Mouse (Mus musculus): ENCODE measurements around the gene Telo2. TPM values are rescaled to one million over a fixed set of nuclear protein-coding genes. Genes with fewer than 3 reads are reported as not detected.

The Telo2 gene
- polyA plus RNA-seq, 1 experiment from 2014 or later: 25.1 TPM

DNA sequence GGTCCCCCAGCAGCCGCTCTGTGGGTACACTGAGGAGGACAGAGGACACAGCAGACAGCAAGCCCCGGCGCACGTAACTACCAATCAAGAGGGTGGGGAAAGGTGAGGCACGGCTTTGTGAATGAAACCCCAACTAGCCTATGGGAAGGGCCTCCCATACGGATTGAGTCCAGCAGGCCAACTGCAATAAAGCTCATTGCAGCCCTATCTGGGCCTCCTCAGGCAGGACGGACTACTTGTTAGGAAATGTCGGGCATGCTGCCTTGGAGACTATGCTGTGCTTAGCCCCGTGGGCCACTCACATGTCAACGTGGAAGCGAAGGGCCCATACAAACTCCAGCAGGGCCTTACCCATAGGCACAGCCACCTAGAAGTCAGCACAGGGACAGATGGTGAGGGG lies 14.4 kb downstream of the Telo2 start:
- H3K9ac ChIP-seq: no peak overlapping the region
- ATAC-seq (ENCODE audit: extremely low read depth, insufficient number of reproducible peaks, low FRiP score, low TSS enrichment): no peak
- H3K27ac ChIP-seq (replicated peaks): no peak overlapping the region
- peaks cover 90% of the 10 kb centered on the region for H3K36me3 ChIP-seq
- no peak overlapping the region for H3K4me3 ChIP-seq
- H3K4me2 ChIP-seq: no peak overlapping the region
- 88% methylated on average over 11 of the region's 11 CpGs for WGBS
- no peaks in the 10 kb centered on the region for H3K4me1 ChIP-seq
- H3K27me3 ChIP-seq (replicated peaks): no peaks in the 10 kb centered on the region
- no peaks in the 10 kb centered on the region for H3K9me3 ChIP-seq

DNA sequence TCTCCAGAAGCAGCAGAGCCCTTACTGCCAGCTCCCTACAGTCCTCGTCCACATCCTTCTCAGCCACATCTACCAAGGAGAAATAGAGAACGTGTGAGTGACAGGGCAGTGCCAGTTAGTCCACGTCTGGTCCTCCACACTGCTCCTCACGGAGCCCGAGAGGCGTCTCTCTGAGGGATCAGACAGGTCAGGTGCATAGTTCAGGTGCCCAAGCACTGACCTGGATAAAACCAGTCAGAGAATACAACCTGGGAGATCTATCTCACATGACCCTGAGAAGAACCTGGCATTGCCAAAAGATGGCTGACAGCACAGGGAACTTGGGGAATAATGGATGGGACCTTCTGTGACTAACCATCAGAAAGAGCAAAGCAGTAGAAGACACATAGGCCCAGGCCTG lies 15.7 kb downstream of the Telo2 start:
- WGBS: 83% methylated on average over 6 of the region's 6 CpGs

DNA sequence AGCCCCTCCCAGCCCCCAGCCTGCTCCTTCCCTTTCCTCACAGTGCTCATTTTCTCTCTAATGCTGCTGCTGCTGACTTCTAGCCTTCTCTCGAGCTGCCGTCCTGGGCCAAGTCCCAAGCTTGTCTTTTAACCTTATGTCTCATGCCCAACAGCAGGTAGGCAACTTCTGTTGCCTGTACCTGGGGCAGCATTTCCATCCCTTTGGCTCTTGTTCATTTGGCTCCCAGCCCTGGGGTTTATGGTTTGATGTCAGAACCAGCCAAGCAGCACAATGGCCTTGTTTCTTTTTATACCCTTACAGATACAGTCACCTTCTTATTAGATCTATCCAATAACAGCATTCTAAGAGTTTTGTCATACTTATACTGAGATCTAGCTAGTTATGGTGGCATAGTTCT lies 19.5 kb downstream of the Telo2 start:
- no peak overlapping the region for H3K4me2 ChIP-seq
- no peak for ATAC-seq (ENCODE audit: extremely low read depth, insufficient number of reproducible peaks, low FRiP score, low TSS enrichment)
- WGBS: 84% methylated on average over 2 of the region's 2 CpGs
- no peak overlapping the region for H3K9ac ChIP-seq
- H3K9me3 ChIP-seq: no peaks in the 10 kb centered on the region
- H3K4me1 ChIP-seq: no peaks in the 10 kb centered on the region
- H3K36me3 ChIP-seq: peaks cover 76% of the 10 kb centered on the region
- no peaks in the 10 kb centered on the region for H3K27me3 ChIP-seq (replicated peaks)
- H3K27ac ChIP-seq (replicated peaks): no peak overlapping the region
- no peak overlapping the region for H3K4me3 ChIP-seq

More for the DNA sequence above, 15.7 kb downstream of the Telo2 start:
- Histone ChIP-seq H3K4me1 (no peaks in the 10 kb centered on the region), H3K9ac (no peak overlapping the region), H3K27me3 (replicated peaks) (no peaks in the 10 kb centered on the region), H3K36me3 (peaks cover 82% of the 10 kb centered on the region), H3K27ac (replicated peaks) (no peak overlapping the region), H3K4me3 (no peak overlapping the region), H3K4me2 (no peak overlapping the region), H3K9me3 (no peaks in the 10 kb centered on the region)
- no peak for ATAC-seq (ENCODE audit: extremely low read depth, insufficient number of reproducible peaks, low FRiP score, low TSS enrichment)

DNA sequence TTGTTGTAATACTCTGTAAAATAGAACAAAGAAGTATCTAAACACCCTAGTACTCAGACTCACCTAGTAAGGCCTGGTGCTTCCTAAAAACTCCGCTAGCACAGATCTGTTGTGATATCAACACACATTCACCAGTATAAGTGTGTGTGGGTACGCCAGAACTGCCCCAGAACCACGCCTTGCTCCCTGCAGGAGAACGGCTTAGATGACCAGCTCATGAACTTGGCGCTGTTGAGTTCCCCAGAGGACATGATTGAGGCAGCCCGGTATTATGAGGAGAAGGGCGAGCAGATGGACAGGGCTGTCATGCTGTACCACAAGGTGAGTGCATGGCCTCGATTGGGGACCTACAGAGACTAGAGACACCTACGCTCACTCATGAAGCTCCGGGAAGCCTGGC lies 25.3 kb downstream of the Telo2 start:
- Histone ChIP-seq H3K27me3 (replicated peaks) (no peaks in the 10 kb centered on the region), H3K27ac (replicated peaks) (no peak overlapping the region), H3K36me3 (peaks cover 57% of the 10 kb centered on the region), H3K9ac (no peak overlapping the region), H3K4me3 (no peak overlapping the region), H3K4me2 (peak overlapping the region; percentile 40), H3K4me1 (peaks cover 14% of the 10 kb centered on the region), H3K9me3 (no peaks in the 10 kb centered on the region)
- no peak for ATAC-seq (ENCODE audit: extremely low read depth, insufficient number of reproducible peaks, low FRiP score, low TSS enrichment)
- 82% methylated on average over 10 of the region's 10 CpGs for WGBS

DNA sequence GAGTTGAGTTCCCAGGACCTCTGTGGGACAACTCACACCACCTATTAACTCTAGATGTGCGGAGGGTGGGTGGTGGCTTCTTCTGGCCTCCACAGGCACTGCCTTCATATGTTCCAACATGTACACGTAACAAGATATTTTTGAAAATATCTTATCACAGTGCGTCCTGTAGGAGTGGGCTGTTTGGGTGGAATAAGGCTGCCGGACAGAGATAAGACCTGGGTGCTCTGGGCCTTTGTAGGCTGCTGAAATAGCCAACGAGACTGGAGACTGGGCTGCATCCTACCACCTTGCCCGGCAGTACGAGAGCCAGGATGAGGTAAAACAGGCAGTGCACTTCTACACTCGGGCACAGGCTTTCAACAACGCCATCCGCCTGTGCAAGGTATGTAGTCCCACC lies 26.6 kb downstream of the Telo2 start:
- ATAC-seq (ENCODE audit: extremely low read depth, insufficient number of reproducible peaks, low FRiP score, low TSS enrichment): peak; percentile 48; the same call in 1 of the 2 replicates
- Histone ChIP-seq H3K4me3 (peak overlapping the region; percentile 26; the same call in 1 of the 2 replicates), H3K27me3 (replicated peaks) (no peaks in the 10 kb centered on the region), H3K9me3 (no peaks in the 10 kb centered on the region), H3K27ac (replicated peaks) (peak overlapping the region; percentile 56; the same call in 1 of the 2 replicates), H3K4me1 (peaks cover 27% of the 10 kb centered on the region), H3K36me3 (peaks cover 45% of the 10 kb centered on the region), H3K4me2 (peak overlapping the region; percentile 40), H3K9ac (peak overlapping the region; percentile 33; the same call in 1 of the 2 replicates)
- 51% methylated on average over 10 of the region's 10 CpGs for WGBS

DNA sequence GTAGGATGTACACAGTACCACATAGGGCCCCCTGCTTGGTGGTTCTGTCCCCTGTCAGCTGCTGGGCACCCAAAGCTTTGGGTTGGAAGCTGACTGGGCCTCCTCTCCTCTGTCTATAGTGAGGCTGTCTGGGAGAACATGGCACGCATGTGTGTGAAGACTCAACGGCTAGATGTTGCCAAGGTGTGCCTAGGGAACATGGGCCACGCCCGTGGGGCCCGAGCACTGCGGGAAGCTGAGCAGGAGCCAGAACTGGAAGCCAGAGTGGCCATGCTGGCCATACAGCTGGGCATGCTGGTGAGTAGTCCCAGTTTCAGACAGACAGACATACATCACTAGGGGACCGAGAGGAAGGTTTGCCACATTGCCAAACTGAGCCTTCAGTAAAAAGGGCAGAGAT lies 29.0 kb downstream of the Telo2 start:
- H3K27me3 ChIP-seq (replicated peaks): no peaks in the 10 kb centered on the region
- peaks cover 23% of the 10 kb centered on the region for H3K36me3 ChIP-seq
- H3K4me3 ChIP-seq: no peak overlapping the region
- H3K4me1 ChIP-seq: peaks cover 50% of the 10 kb centered on the region
- H3K4me2 ChIP-seq: no peak overlapping the region
- H3K9me3 ChIP-seq: no peaks in the 10 kb centered on the region
- H3K27ac ChIP-seq (replicated peaks): no peak overlapping the region
- no peak overlapping the region for H3K9ac ChIP-seq
- ATAC-seq (ENCODE audit: extremely low read depth, insufficient number of reproducible peaks, low FRiP score, low TSS enrichment): no peak
- WGBS: 79% methylated on average over 7 of the region's 7 CpGs

DNA sequence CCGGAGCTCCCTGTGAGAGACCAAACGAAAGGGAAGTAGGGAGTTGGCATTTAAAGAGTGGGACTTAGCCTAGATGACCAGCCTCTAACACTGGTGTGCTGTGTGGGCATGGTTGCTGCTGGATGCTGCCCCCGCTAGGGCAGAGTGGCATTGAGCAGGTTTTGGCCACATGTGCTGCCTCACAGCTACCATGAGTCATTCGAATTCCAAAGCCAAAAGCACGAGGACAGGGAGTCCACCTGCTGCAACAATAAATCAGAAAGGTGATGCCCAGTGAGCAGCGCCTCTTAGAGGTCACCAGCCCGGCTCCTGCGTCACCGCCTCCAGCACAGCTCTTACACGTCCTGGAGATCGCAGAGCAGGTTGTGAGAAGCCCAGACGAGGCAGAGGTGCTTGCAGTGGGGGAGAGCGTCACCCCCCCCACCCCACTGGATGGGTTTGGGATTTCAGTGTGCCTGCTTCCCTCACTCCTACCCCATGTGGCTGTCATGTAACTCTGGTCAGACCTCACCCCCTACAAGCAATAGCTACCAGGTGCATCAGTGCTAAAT lies 30.9 kb downstream of the Telo2 start:
- Histone ChIP-seq H3K36me3 (peaks cover 11% of the 10 kb centered on the region), H3K4me2 (no peak overlapping the region), H3K9me3 (no peaks in the 10 kb centered on the region), H3K4me1 (peaks cover 66% of the 10 kb centered on the region), H3K27ac (replicated peaks) (0 out of 2 replicates have a peak overlapping the region, but pooled peaks have one; percentile 3), H3K9ac (no peak overlapping the region), H3K4me3 (no peak overlapping the region), H3K27me3 (replicated peaks) (no peaks in the 10 kb centered on the region)
- 81% methylated on average over 13 of the region's 13 CpGs for WGBS
- no peak for ATAC-seq (ENCODE audit: extremely low read depth, insufficient number of reproducible peaks, low FRiP score, low TSS enrichment)

DNA sequence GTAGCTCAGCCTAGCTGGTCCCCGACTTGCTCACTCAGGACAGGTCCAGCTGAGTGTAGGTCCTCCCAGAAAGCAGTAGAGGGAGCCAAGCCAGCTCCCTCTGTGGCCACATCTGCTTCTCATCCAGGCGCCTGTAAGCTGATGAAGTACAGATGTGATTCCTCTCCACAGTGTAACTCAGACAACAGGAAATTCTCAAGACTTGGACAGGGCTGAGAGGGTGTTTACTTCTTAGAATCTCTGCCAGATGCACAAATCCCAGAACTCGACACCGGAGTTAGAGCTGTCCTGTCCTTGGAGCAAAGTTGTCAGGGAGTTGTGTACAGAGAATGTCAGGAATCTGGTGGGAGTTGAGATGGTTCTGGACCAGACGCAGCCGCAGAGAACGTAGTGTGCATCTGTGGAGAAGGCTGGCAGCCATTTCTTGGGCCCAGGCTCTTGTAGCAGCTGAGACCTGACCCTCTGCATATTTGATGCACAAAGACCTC lies 32.3 kb downstream of the Telo2 start, which contains the start of gene Tmem204:
Gene Tmem204 (minus strand): TSS at position 148 of the 488 bp plus-strand sequence.
- H3K9me3 ChIP-seq: no peaks in the 10 kb centered on the region
- peak within 1 kb of the TSS; percentile 94 for H3K27ac ChIP-seq (replicated peaks)
- ATAC-seq (ENCODE audit: extremely low read depth, insufficient number of reproducible peaks, low FRiP score, low TSS enrichment): peak; percentile 38
- no peaks in the 10 kb centered on the region for H3K27me3 ChIP-seq (replicated peaks)
- peak within 1 kb of the TSS; percentile 52 for H3K9ac ChIP-seq
- H3K36me3 ChIP-seq: peaks cover 7% of the 10 kb centered on the region
- H3K4me3 ChIP-seq: no peak within 1 kb of the TSS
- H3K4me1 ChIP-seq: peaks cover 65% of the 10 kb centered on the region
- H3K4me2 ChIP-seq: peak within 1 kb of the TSS; percentile 40
- 12% methylated on average over 7 of the region's 7 CpGs for WGBS

DNA sequence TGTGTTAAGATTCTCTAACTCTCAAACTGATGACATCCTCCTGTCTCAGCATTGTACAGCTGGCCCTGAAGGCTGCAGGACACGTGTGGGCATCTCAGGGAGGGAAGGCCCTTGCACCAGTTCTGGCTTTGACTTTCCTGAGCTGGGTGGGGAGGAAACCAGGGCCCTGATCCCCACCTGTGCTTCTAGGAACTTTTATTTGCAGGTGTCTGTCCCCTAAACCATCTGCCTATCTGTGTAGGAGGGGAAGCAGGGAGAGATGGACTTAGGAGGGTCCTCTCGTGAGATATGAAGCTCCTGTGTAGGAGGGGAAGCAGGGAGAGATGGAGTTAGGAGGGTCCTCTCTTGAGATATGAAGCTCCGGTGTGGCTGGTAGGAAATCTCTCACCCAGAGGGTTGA lies 32.9 kb downstream of the Telo2 start:
- Histone ChIP-seq H3K27me3 (replicated peaks) (no peaks in the 10 kb centered on the region), H3K9ac (peak overlapping the region; percentile 52; the same call in 1 of the 2 replicates), H3K27ac (replicated peaks) (peak overlapping the region; percentile 94), H3K36me3 (peaks cover 2% of the 10 kb centered on the region), H3K4me2 (peak overlapping the region; percentile 26), H3K4me1 (peaks cover 71% of the 10 kb centered on the region), H3K4me3 (no peak overlapping the region), H3K9me3 (no peaks in the 10 kb centered on the region)
- 31% methylated on average over 3 of the region's 3 CpGs for WGBS
- peak; percentile 3; the same call in 1 of the 2 replicates for ATAC-seq (ENCODE audit: extremely low read depth, insufficient number of reproducible peaks, low FRiP score, low TSS enrichment)

DNA sequence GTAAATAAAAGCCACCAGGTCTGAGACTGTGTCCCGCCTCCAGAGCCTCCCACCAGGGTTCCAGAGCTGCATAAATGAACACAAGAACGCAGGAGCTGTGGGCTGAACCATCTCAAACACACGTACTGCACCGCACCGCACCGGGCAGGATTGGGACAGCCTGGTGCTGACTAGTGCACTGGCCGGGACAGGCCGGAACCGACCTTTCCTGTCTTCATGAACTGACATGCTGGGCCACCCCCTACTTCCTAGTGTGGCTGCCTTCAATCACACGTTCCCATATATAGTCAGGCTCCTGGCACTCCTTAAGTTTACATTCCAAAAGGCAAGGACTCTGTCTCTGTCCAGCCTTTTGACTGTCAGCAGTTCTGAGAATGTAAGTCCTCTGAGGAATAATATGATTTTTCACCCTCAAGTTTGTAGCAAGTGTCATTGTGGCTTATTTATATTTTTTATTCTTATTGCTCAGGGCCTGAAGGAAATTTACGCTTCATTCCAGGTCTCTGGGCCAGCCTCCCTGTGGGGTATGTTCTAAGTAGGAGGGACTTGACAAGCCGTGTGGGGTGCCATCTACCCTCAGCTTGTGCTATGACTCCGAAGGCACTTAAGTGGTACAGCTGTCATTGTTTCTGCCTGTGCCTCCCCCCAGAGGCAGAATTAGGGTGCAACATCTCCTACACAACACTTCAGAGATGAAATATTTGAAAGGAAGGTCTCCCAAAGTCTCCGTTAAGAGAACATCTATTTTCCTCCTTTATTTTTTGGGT lies 33.5 kb downstream of the Telo2 start:
- peaks cover under 1% of the 10 kb centered on the region; the same call in 1 of the 2 replicates for H3K36me3 ChIP-seq
- H3K4me2 ChIP-seq: peak overlapping the region; percentile 40
- peak overlapping the region; percentile 94 for H3K27ac ChIP-seq (replicated peaks)
- H3K9ac ChIP-seq: peak overlapping the region; percentile 28; the same call in 1 of the 2 replicates
- no peaks in the 10 kb centered on the region for H3K27me3 ChIP-seq (replicated peaks)
- peaks cover 77% of the 10 kb centered on the region for H3K4me1 ChIP-seq
- ATAC-seq (ENCODE audit: extremely low read depth, insufficient number of reproducible peaks, low FRiP score, low TSS enrichment): no peak
- H3K4me3 ChIP-seq: 0 out of 2 replicates have a peak overlapping the region, but pooled peaks have one; percentile 0
- H3K9me3 ChIP-seq: no peaks in the 10 kb centered on the region
- 27% methylated on average over 14 of the region's 14 CpGs for WGBS

DNA sequence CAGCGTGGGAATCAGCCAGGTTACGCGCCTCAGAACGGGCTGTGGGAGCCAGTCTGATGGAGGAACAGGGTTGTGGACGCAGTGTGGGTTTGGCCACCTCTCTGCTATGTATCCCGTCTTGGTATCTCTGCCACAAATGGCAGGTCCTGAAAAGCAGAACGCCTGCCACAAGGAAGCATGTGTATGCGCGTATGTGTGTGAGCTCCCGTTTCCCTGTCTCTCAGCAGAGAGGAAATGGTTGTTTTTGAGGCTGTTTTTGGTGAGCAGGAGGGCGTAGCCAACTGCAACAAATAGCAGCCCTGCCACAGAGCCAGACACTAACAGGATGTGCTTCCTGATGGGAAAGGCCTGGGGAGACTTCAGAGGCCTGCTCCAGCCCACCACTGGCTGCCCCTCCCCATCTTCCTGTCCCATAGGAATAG lies 34.8 kb downstream of the Telo2 start:
- peak overlapping the region; percentile 64 for H3K4me2 ChIP-seq
- peak overlapping the region; percentile 94 for H3K27ac ChIP-seq (replicated peaks)
- H3K9ac ChIP-seq: peak overlapping the region; percentile 74
- no peaks in the 10 kb centered on the region for H3K9me3 ChIP-seq
- no peaks in the 10 kb centered on the region for H3K27me3 ChIP-seq (replicated peaks)
- peaks cover 2% of the 10 kb centered on the region; the same call in 1 of the 2 replicates for H3K36me3 ChIP-seq
- peak overlapping the region; percentile 53 for H3K4me3 ChIP-seq
- peaks cover 81% of the 10 kb centered on the region for H3K4me1 ChIP-seq
- ATAC-seq (ENCODE audit: extremely low read depth, insufficient number of reproducible peaks, low FRiP score, low TSS enrichment): no peak
- 59% methylated on average over 11 of the region's 11 CpGs for WGBS

Measured in heart, embryonic 13.5 days (tissue).